Mouse (Mus musculus): Measurements from ENCODE around the gene Tmed2.
A peak's percentile ranks its signal among the peaks of the same experiment; 100 is the strongest.
"Not testable (repeated sequence)": the region's sequence is repeated elsewhere in the genome, so short reads cannot be mapped to it uniquely, and the experiment has no call there.

The Tmed2 gene

GRCm38 (mm10) chr5:124540383-124540786 lies at the start of gene Tmed2:
Tmed2 (plus strand) TSS chr5:124540695.
- DNase-seq (ENCODE audit: low spot score in 2 of 2): peak; percentile 90 to 92

- no peak for DNase-seq (ENCODE audit: low spot score in 2 of 2)
Measured at GRCm38 (mm10) chr5:124491732-124492131, 48.8 kb upstream of the Tmed2 start.

- no peak for DNase-seq (ENCODE audit: low spot score in 2 of 2)
Measured at GRCm38 (mm10) chr5:124492618-124493017, 47.9 kb upstream of the Tmed2 start.

- no peak for DNase-seq (ENCODE audit: low spot score in 2 of 2)
Measured at GRCm38 (mm10) chr5:124493455-124493854, 47.0 kb upstream of the Tmed2 start.

- DNase-seq (ENCODE audit: low spot score in 2 of 2): no peak
Measured at GRCm38 (mm10) chr5:124495547-124495946, 44.9 kb upstream of the Tmed2 start.

- no peak for DNase-seq (ENCODE audit: low spot score in 2 of 2)
Measured at GRCm38 (mm10) chr5:124496614-124497514, 43.6 kb upstream of the Tmed2 start.

GRCm38 (mm10) chr5:124498221-124498876 lies 42.1 kb upstream of the Tmed2 start:
- no peak for DNase-seq (ENCODE audit: low spot score in 2 of 2)

GRCm38 (mm10) chr5:124499001-124499400 lies 41.5 kb upstream of the Tmed2 start:
- DNase-seq (ENCODE audit: low spot score in 2 of 2): no peak

- DNase-seq (ENCODE audit: low spot score in 2 of 2): not testable (repeated sequence)
Measured at GRCm38 (mm10) chr5:124500037-124500436, 40.5 kb upstream of the Tmed2 start.

- peak in 1 of 2 experiments; percentile 41 for DNase-seq (ENCODE audit: low spot score in 2 of 2)
Measured at GRCm38 (mm10) chr5:124500573-124500972, 39.9 kb upstream of the Tmed2 start.

GRCm38 (mm10) chr5:124501541-124501940 lies 39.0 kb upstream of the Tmed2 start:
- no peak for DNase-seq (ENCODE audit: low spot score in 2 of 2)

GRCm38 (mm10) chr5:124503742-124504141 lies 36.8 kb upstream of the Tmed2 start:
- peak; percentile 68 to 73 for DNase-seq (ENCODE audit: low spot score in 2 of 2)

GRCm38 (mm10) chr5:124505235-124505634 lies 35.3 kb upstream of the Tmed2 start:
- no peak for DNase-seq (ENCODE audit: low spot score in 2 of 2)

- DNase-seq (ENCODE audit: low spot score in 2 of 2): no peak
Measured at GRCm38 (mm10) chr5:124506731-124507359, 33.6 kb upstream of the Tmed2 start.

- DNase-seq (ENCODE audit: low spot score in 2 of 2): no peak
Measured at GRCm38 (mm10) chr5:124509200-124509599, 31.3 kb upstream of the Tmed2 start.

- DNase-seq (ENCODE audit: low spot score in 2 of 2): no peak
Measured at GRCm38 (mm10) chr5:124509742-124510237, 30.7 kb upstream of the Tmed2 start.

GRCm38 (mm10) chr5:124510536-124511050 lies 29.9 kb upstream of the Tmed2 start:
- DNase-seq (ENCODE audit: low spot score in 2 of 2): no peak

GRCm38 (mm10) chr5:124515789-124516188 lies 24.7 kb upstream of the Tmed2 start:
- DNase-seq (ENCODE audit: low spot score in 2 of 2): no peak

GRCm38 (mm10) chr5:124518648-124519047 lies 21.8 kb upstream of the Tmed2 start:
- peak in 1 of 2 experiments; percentile 58 for DNase-seq (ENCODE audit: low spot score in 2 of 2)

- DNase-seq (ENCODE audit: low spot score in 2 of 2): no peak
Measured at GRCm38 (mm10) chr5:124521588-124521987, 18.9 kb upstream of the Tmed2 start.

GRCm38 (mm10) chr5:124523032-124523431 lies 17.5 kb upstream of the Tmed2 start:
- DNase-seq (ENCODE audit: low spot score in 2 of 2): no peak

- no peak for DNase-seq (ENCODE audit: low spot score in 2 of 2)
Measured at GRCm38 (mm10) chr5:124524943-124525342, 15.6 kb upstream of the Tmed2 start.

All from frontal cortex, postnatal 25 days (tissue).